Mouse (Mus musculus) fibroblast of lung, adult 2 months (primary cell): Measurements from ENCODE around the gene Syf2.
A peak's percentile ranks its signal among the peaks of the same experiment; 100 is the strongest.

Source experiments
- DNase-seq: peaks from one replicate; pipeline ENCODE4 v3.0.0-alpha.2; 2011; ENCODE audit warnings: low read depth

The Syf2 gene

GRCm38 (mm10) chr4:134923258-134924018 lies 7.3 kb upstream of the Syf2 start, which contains the start of gene Rsrp1:
Gene Rsrp1 (plus strand): TSS chr4:134923592.
- DNase-seq, result peak; percentile 98

GRCm38 (mm10) chr4:134924019-134924741 lies 6.5 kb upstream of the Syf2 start:
- DNase-seq, result peak; percentile 76

- no peak for DNase-seq
Measured at GRCm38 (mm10) chr4:134925206-134925605, 5.5 kb upstream of the Syf2 start.

GRCm38 (mm10) chr4:134927815-134928463 lies 2.8 kb upstream of the Syf2 start:
- no peak for DNase-seq

GRCm38 (mm10) chr4:134928464-134928836 lies 2.2 kb upstream of the Syf2 start:
- DNase-seq, result no peak

- no peak for DNase-seq
Measured at GRCm38 (mm10) chr4:134929536-134929935, 1.2 kb upstream of the Syf2 start.

GRCm38 (mm10) chr4:134930190-134930589 lies 508 bp upstream of the Syf2 start:
- no peak for DNase-seq

- DNase-seq, result no peak
Measured at GRCm38 (mm10) chr4:134937240-134938176, 6.8 kb downstream of the Syf2 start.

- DNase-seq, result no peak
Measured at GRCm38 (mm10) chr4:134939900-134940299, 9.2 kb downstream of the Syf2 start.

- no peak for DNase-seq
Measured at GRCm38 (mm10) chr4:134943758-134944538, 13.2 kb downstream of the Syf2 start.

- DNase-seq, result no peak
Measured at GRCm38 (mm10) chr4:134946024-134946744, 15.5 kb downstream of the Syf2 start.

- DNase-seq, result peak; percentile 87
Measured at GRCm38 (mm10) chr4:134950518-134951091, 19.9 kb downstream of the Syf2 start.

GRCm38 (mm10) chr4:134954461-134954860 lies 23.8 kb downstream of the Syf2 start:
- peak; percentile 38 for DNase-seq

- no peak for DNase-seq
Measured at GRCm38 (mm10) chr4:134955196-134955595, 24.5 kb downstream of the Syf2 start.

GRCm38 (mm10) chr4:134955845-134956244 lies 25.1 kb downstream of the Syf2 start:
- no peak for DNase-seq

GRCm38 (mm10) chr4:134956328-134956727 lies 25.6 kb downstream of the Syf2 start:
- DNase-seq, result no peak

- DNase-seq, result no peak
Measured at GRCm38 (mm10) chr4:134963021-134963776, 32.5 kb downstream of the Syf2 start.

GRCm38 (mm10) chr4:134967887-134968604 lies 37.3 kb downstream of the Syf2 start:
- DNase-seq, result no peak

GRCm38 (mm10) chr4:134968605-134968976 lies 37.9 kb downstream of the Syf2 start:
- no peak for DNase-seq
